Mouse (Mus musculus) kidney, adult 2 months (tissue): ENCODE data around the gene Olfr1428.
"Not testable (repeated sequence)": the region's sequence is repeated elsewhere in the genome, so short reads cannot be mapped to it uniquely, and the experiment has no call there.

Experiments used
- CTCF ChIP-seq: fragments of 200-500 bp; conservative IDR thresholded peaks from 2 replicates; pipeline ENCODE4 v1.5.1; 2011; ENCODE audit warnings: low read depth, mild to moderate bottlenecking, control low read depth, low read length, moderate library complexity, mixed read lengths; ENCODE audit not compliant: insufficient read depth, insufficient read length
- POLR2A ChIP-seq: fragments of 200-500 bp; IDR thresholded peaks from one replicate; pipeline ENCODE4 v1.6.1; 2011; ENCODE audit warnings: low read depth, low read length, control low read depth

- TF ChIP-seq CTCF, POLR2A: not testable (repeated sequence)
These were observed 46.2 kb downstream of the Olfr1428 start for GRCm38 (mm10) chr19:12069546-12069945.
